Mouse (Mus musculus): Measurements from ENCODE around the gene Nop9.
A peak's percentile ranks its signal among the peaks of the same experiment; 100 is the strongest.

The Nop9 gene

GRCm38 (mm10) chr14:55777806-55778205 is 32.3 kb downstream of the Nop9 start:
- DNase-seq = no peak

- peak; percentile 1 for DNase-seq
Measured at GRCm38 (mm10) chr14:55778686-55779085, 33.2 kb downstream of the Nop9 start.

DNA sequence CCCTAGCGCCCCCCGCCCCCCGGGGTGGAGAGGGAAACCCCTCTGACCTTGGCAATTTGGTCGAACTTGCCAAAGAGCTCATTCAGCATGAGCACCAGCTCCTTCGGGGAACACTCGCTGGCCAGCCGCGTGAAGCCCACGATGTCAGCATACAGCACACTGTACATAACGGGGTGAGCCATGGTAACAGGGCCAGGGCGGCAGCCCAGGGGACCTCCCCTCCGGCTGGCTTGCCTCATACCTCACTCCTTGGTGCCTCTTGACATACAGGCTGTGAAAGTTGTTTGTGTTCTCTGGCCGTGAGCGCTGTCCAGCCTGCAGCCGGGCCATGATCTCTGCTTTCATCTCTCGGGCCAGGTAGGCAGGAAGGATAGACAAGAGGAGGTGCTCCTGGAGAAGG is 34.2 kb downstream of the Nop9 start:
- peak; percentile 1 for DNase-seq

GRCm38 (mm10) chr14:55780736-55781135 is 35.2 kb downstream of the Nop9 start:
- DNase-seq = no peak

DNA sequence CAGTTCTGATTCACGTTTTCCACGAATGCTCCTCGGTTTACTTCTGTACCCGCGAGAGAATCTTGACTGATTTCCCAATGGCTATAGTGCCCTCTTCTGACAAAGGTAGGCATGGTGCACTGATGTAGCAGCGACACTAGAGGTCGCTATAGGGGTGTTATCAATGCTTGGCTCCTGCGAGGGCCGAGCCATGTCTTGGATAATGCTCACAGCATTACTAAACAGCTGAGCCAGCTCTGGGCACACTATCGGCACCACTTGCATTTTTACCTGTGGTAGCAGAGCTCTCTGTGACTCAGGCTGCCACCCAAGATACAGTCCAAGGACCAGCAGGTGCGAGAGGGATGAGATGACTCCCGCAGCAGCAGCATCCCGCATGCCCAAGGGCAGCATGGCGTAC is 35.8 kb downstream of the Nop9 start:
- DNase-seq = peak; percentile 51

DNA sequence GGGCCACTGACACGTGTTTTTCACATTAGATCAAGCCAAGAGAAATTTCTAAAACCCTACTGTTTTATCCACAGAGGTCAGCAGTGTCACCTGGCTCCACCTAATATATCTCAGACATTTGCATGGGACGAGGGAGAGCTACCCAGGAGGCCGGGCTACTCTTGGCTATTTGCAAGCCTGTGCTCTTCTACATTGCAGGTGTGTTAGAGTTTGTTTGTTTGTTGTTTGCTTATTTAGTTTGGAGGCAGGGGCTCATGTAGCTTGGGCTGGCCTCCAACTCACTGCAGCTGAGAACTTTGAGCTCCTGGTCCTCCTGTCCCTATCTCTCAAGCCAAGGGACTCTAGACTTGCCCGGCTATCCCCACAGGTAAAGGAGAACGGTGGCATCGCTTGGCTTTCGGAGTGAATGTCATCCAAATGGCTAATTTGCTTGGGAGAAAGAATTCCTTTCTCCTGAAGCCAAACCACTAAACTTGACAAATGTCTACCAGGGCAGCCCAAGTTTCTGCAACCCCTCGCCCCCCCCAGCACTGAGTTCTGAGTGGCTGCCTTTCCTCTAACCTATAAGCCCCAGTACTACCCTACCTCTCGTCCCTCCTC is 37.0 kb downstream of the Nop9 start:
- DNase-seq = no peak

DNA sequence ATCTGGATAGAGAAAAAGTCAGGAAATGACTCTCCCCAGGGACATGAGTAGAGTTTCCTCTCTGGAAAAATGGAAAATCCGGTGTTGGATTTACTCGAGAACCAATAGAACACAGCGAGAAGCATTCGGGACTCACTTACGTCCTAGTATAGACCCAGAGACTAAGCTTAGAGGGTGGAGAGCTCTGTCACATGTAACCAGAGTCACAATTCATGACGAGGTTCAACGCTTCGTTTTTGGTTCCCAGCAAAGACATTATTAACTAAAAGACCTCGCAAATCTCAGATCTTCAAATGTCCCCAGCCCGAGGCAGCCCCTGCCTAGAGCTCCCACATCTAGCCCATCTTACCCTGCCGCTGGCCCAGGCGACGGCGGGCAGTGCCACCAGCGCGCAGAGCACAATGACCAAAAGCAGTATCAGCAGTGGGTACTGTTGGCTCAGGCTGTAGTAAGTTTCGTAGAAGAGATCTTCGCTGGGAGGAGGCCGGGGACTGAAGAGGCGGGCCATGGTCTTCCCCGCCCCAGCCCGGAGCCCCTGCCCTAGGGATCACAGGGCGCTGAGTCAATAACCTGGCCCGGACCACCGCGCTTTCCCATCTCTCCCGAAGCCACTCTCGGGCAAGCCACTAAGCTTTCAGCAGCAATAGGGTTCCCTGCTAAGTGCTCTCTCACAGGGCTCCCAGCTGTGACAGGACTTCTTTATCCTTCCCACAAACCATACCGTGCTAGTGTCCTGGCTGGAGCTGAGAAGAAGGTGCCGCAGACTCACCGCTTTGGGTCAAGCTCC is 37.9 kb downstream of the Nop9 start:
- no peak for DNase-seq

GRCm38 (mm10) chr14:55783958-55784235 is 38.4 kb downstream of the Nop9 start, which contains the start of gene Adcy4:
TSS of gene Adcy4 (minus strand) at chr14:55784095.
- DNase-seq = no peak

DNA sequence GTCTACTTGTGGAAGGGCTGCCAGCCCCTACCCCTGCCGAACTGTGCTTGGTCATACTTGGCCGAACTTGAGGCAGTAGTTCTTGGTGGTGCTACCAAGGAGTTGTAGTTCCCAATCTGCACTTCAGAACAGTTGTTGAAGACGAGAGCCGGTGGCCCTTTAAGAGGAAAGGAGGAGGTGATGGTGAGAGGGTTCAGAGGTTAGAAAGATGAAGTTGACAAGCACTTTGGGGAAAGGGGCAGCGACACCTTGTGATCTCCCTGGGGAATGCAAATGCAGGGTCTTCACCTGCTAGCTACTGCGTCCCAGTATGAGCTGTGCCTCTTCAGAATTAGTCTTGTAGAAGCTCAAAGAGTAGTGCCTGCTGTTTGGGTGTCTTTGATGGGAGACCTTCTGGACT is 39.7 kb downstream of the Nop9 start:
- no peak for DNase-seq

DNA sequence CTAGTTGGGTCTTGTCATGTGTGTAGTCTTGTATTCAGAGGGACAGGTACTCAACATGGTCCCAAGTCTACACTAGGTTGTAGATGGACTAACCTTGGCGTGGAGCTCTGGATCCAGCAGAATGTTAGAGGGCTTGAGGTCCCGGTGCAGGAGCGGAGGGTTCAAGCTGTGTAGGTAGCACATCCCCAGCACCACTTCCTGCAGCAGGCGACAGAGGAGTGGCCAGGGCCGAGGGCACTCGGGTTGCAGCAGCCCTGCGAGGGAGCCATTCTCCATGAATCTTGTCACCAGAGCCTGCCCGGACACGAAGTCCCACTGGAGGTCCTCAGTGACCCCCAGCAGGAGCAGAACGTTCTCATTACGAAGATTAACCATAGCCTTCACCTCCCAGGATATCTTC is 42.2 kb downstream of the Nop9 start:
- DNase-seq = no peak

DNA sequence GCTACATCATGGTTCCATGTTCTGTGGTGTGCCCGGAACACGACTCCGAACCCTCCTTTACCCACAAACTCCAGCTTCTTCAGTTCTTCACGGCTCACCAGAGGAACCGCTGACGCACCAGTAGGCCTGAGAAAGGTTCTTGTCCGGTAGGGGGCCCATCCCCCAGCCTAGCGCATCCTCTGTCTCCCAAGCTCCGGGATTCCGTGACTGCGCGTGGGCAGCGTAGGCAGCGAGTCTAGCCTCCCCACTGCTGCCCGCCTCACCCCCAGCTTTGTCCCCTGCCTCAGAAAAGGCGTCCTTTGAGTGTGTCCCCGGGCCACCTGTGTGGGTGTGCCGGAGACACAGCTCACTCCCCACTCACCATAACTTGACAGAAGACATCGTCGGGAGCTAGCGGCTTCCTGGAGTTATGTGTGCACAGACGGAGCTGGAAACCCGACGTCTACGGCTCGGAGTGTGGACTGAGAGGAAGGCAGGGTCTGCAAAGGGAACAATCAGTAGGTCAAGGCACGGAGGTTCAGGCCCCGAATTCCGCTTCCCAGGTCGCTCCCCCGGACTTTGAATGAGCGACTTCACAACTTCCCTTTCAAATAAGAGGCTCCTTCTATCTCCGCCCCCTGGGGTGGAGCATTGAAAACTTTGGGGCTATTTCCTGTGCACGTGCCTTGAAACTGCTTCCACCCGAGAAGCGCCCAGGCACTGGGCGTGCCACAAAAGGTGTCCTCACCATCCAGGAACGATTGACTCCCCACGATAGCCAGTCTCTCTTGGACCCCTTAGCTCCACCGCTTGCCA is 43.0 kb downstream of the Nop9 start, which contains the start of gene Ripk3:
Gene Ripk3 (minus strand): TSS at position 610 of the 795 bp plus-strand sequence.
- no peak for DNase-seq

GRCm38 (mm10) chr14:55793461-55793860 is 48.0 kb downstream of the Nop9 start:
- DNase-seq = no peak

GRCm38 (mm10) chr14:55793946-55794345 is 48.5 kb downstream of the Nop9 start:
- no peak for DNase-seq

DNA sequence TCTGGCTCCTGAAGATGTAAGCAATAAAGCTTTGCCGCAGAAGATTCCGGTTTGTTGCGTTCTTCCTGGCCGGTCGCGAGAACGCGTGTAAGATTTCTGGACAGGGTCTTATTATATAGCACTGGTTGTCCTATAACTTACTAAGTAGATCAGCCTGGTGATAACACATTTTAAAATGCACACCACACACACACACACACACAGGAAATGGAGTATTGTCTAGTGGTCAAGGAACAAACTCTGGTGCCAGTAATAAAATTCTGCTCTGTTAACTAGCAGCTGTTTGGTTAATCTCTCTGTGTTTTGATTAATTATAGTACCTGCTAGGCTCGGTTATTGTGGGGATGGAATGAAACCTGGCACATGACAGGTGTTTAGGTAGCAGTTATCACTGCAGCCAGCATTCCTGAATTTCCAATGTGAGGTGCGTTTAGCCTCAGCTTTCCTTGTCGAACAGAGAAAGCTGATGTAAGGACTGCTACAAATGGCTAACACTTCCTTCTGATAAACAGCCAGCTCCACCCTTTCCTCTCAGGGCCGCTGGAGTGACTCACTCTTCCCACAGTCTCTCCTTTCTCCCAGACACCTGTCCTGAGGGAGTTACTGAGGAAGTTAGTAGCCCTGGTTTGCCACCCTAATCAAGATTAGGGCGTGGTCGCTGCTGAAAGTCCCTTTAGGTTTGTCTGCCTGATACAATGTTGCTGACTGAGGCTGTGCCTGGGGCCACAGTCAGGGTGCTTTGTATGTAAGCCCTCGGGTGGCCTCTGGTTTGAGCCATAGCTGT is 50.1 kb downstream of the Nop9 start:
- DNase-seq = no peak
